9 mouse cellular contexts compared by ENCODE assay signal in the genomic region with DNA sequence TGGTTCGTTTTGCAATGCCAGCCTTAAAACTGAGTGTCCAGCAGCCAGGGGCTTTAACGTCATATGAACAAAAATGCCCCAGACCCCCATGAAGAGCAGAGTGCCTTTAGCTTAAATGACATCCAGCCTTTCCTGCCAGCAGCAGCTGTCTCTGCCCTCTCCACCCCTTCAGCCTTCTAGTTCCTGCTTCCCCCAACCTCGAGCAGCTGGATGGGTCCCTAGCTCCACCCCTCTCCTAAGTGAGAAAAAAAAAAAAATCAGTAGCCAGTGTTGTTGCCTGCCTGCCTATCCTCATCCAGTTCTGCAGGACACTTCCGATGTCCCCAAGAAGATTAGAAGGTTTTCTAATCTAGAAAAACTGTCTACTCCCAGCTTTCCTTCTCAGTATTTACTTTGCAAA.
DNase-seq lines count a peak whose midpoint lies in the region; ATAC-seq and TF ChIP-seq lines count a peak whose summit lies in the region.
"Had no signal": no experiment of that assay in that cellular context is flagged by ENCODE, and none has a peak within 500 bp of the region (broad histone marks: within the 10 kb centered on the region; RNA-seq: fewer than 3 reads in every experiment).

No protein-coding gene starts in this region.

- H3K4me1 ChIP-seq in hindbrain, embryonic 12.5 days, result peaks cover 78% of the 10 kb centered on the region
- peaks cover 20% of the 10 kb centered on the region for H3K4me1 ChIP-seq in hindbrain, embryonic 11.5 days (replicated peaks; ENCODE audit: control insufficient read depth, insufficient read depth, low read length)
- H3K4me1 ChIP-seq in ES-E14 (ENCODE audit: control insufficient read depth in 2 of 2, insufficient read depth in 2 of 2, low read length in 2 of 2, poor library complexity in 1 of 2), result peaks cover 0 to 14% of the 10 kb centered on the region in 2 experiments; a peak in 2 of 4 replicates
- peaks cover 70% of the 10 kb centered on the region for H3K4me1 ChIP-seq in forebrain, embryonic 13.5 days
- H3K4me1 ChIP-seq in liver, embryonic 14.5 days (replicated peaks; ENCODE audit: control insufficient read depth in 2 of 2, insufficient read depth in 2 of 2, low read length in 1 of 2), result peaks cover 36 to 56% of the 10 kb centered on the region in 2 experiments

- no peaks in the 10 kb centered on the region for H3K27me3 ChIP-seq in hindbrain, embryonic 12.5 days
- H3K27me3 ChIP-seq in hindbrain, embryonic 11.5 days (ENCODE audit: control insufficient read depth, insufficient read depth, low read length), result no peaks in the 10 kb centered on the region
- no peaks in the 10 kb centered on the region for H3K27me3 ChIP-seq in forebrain, embryonic 13.5 days
- H3K27me3 ChIP-seq in liver, embryonic 14.5 days (ENCODE audit: control insufficient read depth, insufficient read depth, low read length), result no peaks in the 10 kb centered on the region
- H3K27me3 ChIP-seq: Patski had no signal

- H3K4me2 ChIP-seq in hindbrain, embryonic 12.5 days (replicated peaks), result no peak overlapping the region
- no peak overlapping the region for H3K4me2 ChIP-seq in hindbrain, embryonic 11.5 days (replicated peaks; ENCODE audit: low read depth, low read length)
- H3K4me2 ChIP-seq in forebrain, embryonic 13.5 days, result peak overlapping the region; percentile 38
- H3K4me2 ChIP-seq in liver, embryonic 14.5 days (ENCODE audit: low read depth), result peak overlapping the region; percentile 92

- H3K9ac ChIP-seq in hindbrain, embryonic 12.5 days, result no peak overlapping the region
- no peak overlapping the region for H3K9ac ChIP-seq in hindbrain, embryonic 11.5 days (ENCODE audit: low read depth, low read length)
- H3K9ac ChIP-seq in ES-E14 (ENCODE audit: insufficient read depth, low read depth, low read length, poor library complexity, severe bottlenecking), result no peak overlapping the region
- H3K9ac ChIP-seq in forebrain, embryonic 13.5 days, result no peak overlapping the region; the same call in 1 of the 2 replicates
- peak overlapping the region; percentile 23; the same call in 1 of the 2 replicates for H3K9ac ChIP-seq in liver, embryonic 14.5 days (replicated peaks)

- no peak for TF ChIP-seq CTCF in liver, embryonic 14.5 days (IDR thresholded peaks at IDR 0.05; ENCODE audit: low read depth)

- peak overlapping the region; percentile 36; the same call in 1 of the 2 replicates for H3K27ac ChIP-seq in hindbrain, embryonic 12.5 days
- no peak overlapping the region for H3K27ac ChIP-seq in hindbrain, embryonic 11.5 days (ENCODE audit: low read depth, low read length)
- H3K27ac ChIP-seq in ES-E14 (ENCODE audit: insufficient read depth, low read depth, low read length, poor library complexity, severe bottlenecking), result no peak overlapping the region
- peak overlapping the region; percentile 92 for H3K27ac ChIP-seq in forebrain, embryonic 13.5 days
- H3K27ac ChIP-seq in liver, embryonic 14.5 days, result peak overlapping the region; percentile 98

- in situ Hi-C loops in ES-E14 (cut with MboI; ENCODE audit: low sequenced_read_pairs in 2 of 2, unreplicated experiment in 2 of 2), result no loop called here

- WGBS in hindbrain, embryonic 12.5 days, result 30% methylated on average over 4 of the region's 4 CpGs
- WGBS in hindbrain, embryonic 11.5 days, result 34% methylated on average over 4 of the region's 4 CpGs
- 18% methylated on average over 4 of the region's 4 CpGs for WGBS in forebrain, embryonic 13.5 days
- 21% methylated on average over 4 of the region's 4 CpGs for WGBS in liver, embryonic 14.5 days (ENCODE audit: insufficient replicate concordance)

- no peak overlapping the region for H3K4me3 ChIP-seq in hindbrain, embryonic 12.5 days
- H3K4me3 ChIP-seq in hindbrain, embryonic 11.5 days (ENCODE audit: low read depth, low read length), result no peak overlapping the region
- no peak overlapping the region for H3K4me3 ChIP-seq in ES-E14 (ENCODE audit: insufficient read depth in 1 of 2, low read depth in 1 of 2, low read length in 2 of 2, poor library complexity in 1 of 2, severe bottlenecking in 1 of 2)
- H3K4me3 ChIP-seq in forebrain, embryonic 13.5 days, result no peak overlapping the region
- peak overlapping the region in 1 of 2 experiments; percentile 9; a peak in 1 of 4 replicates for H3K4me3 ChIP-seq in liver, embryonic 14.5 days (ENCODE audit: insufficient read depth in 1 of 2, low read depth in 2 of 2, low read length in 2 of 2)

- no peaks in the 10 kb centered on the region for H3K9me3 ChIP-seq in hindbrain, embryonic 12.5 days (replicated peaks)
- H3K9me3 ChIP-seq in hindbrain, embryonic 11.5 days (ENCODE audit: control insufficient read depth, low read length), result no peaks in the 10 kb centered on the region
- H3K9me3 ChIP-seq in ES-E14 (ENCODE audit: control insufficient read depth, insufficient read depth, low read depth, low read length), result no peaks in the 10 kb centered on the region
- no peaks in the 10 kb centered on the region for H3K9me3 ChIP-seq in forebrain, embryonic 13.5 days (replicated peaks)
- no peaks in the 10 kb centered on the region for H3K9me3 ChIP-seq in liver, embryonic 14.5 days (ENCODE audit: control insufficient read depth, low read length)

- ATAC-seq in hindbrain, embryonic 12.5 days (ENCODE audit: low FRiP score), result no peak
- ATAC-seq in hindbrain, embryonic 11.5 days (ENCODE audit: low FRiP score), result no peak
- ATAC-seq in forebrain, embryonic 13.5 days, result no peak
- ATAC-seq in liver, embryonic 14.5 days (ENCODE audit: insufficient read depth), result no peak
- ATAC-seq: Patski had no signal

- no peak for DNase-seq in hindbrain, embryonic 11.5 days (ENCODE audit: low spot score)
- DNase-seq in ES-E14 (ENCODE audit: low read depth, low spot score), result no peak
- DNase-seq in liver, embryonic 14.5 days (ENCODE audit: low read depth in 3 of 3, low spot score in 3 of 3), result no peak
- no peak for DNase-seq in spleen, postnatal 14 days (ENCODE audit: low spot score in 2 of 2)
- DNase-seq in cerebellum, adult 11-12 months, result no peak
- DNase-seq in left cerebral cortex, adult 11 months (ENCODE audit: low spot score), result no peak

- TF ChIP-seq EP300 in liver, embryonic 14.5 days (IDR thresholded peaks at IDR 0.05; ENCODE audit: low read depth), result no peak

- peaks cover 9% of the 10 kb centered on the region; the same call in 1 of the 2 replicates for H3K36me3 ChIP-seq in hindbrain, embryonic 12.5 days
- no peaks in the 10 kb centered on the region for H3K36me3 ChIP-seq in hindbrain, embryonic 11.5 days (ENCODE audit: control insufficient read depth, insufficient read depth, low read length)
- H3K36me3 ChIP-seq in ES-E14 (ENCODE audit: control insufficient read depth, insufficient read depth, low read length, poor library complexity, severe bottlenecking), result no peaks in the 10 kb centered on the region
- 0 out of 2 replicates have a peak, but pooled peaks cover 4% of the 10 kb centered on the region for H3K36me3 ChIP-seq in forebrain, embryonic 13.5 days (ENCODE audit: poor library complexity, severe bottlenecking)
- peaks cover 3% of the 10 kb centered on the region; the same call in 1 of the 2 replicates for H3K36me3 ChIP-seq in liver, embryonic 14.5 days (replicated peaks; ENCODE audit: control insufficient read depth, insufficient read depth, low read depth)

TF ChIP-seq in ES-E14, 5 proteins besides CTCF, POLR2A, EP300 and RAD21:
- TF ChIP-seq ZNF384 (IDR thresholded peaks at IDR 0.05; ENCODE audit: low read depth, low read length) (peak; percentile 65), HCFC1 (IDR thresholded peaks at IDR 0.05; ENCODE audit: borderline replicate concordance, insufficient read depth, low read length) (no peak)

Comparison
In these comparisons a context has a peak if more than half of its experiments do, and no peak if none do; other contexts are left out.
1. H3K27ac ChIP-seq: peak in hindbrain, embryonic 12.5 days (single experiment), forebrain, embryonic 13.5 days (single experiment) and liver, embryonic 14.5 days (single experiment); none in hindbrain, embryonic 11.5 days (single experiment) and ES-E14 (single experiment).
2. H3K4me2 ChIP-seq: peak in forebrain, embryonic 13.5 days (single experiment) and liver, embryonic 14.5 days (single experiment); none in hindbrain, embryonic 12.5 days (single experiment) and hindbrain, embryonic 11.5 days (single experiment).